Mouse (Mus musculus): Measurements from ENCODE around the gene Axin1. TPM values are rescaled to one million over a fixed set of nuclear protein-coding genes. Genes with fewer than 3 reads are reported as not detected.
A peak's percentile ranks its signal among the peaks of the same experiment; 100 is the strongest.

Axin1 gene
- total RNA-seq, 2 experiments from 2014 or later: 24.0 to 26.2 TPM

- intact Hi-C loops (cut with DNase I): no loop called here
Measured at GRCm38 (mm10) chr17:26116503-26117258, 21.8 kb upstream of the Axin1 start.

GRCm38 (mm10) chr17:26119766-26120710 is 18.4 kb upstream of the Axin1 start:
- intact Hi-C loops (cut with DNase I): no loop called here
- DNase-seq (ENCODE audit: extremely low spot score in 1 of 2, low spot score in 2 of 2): peak in 1 of 2 experiments; percentile 73

More at GRCm38 (mm10) chr17:26116503-26117258, 21.8 kb upstream of the Axin1 start:
- DNase-seq (ENCODE audit: extremely low spot score in 1 of 2, low spot score in 2 of 2): no peak

- intact Hi-C loops (cut with DNase I): no loop called here
- DNase-seq (ENCODE audit: extremely low spot score in 1 of 2, low spot score in 2 of 2): no peak
Measured at GRCm38 (mm10) chr17:26122431-26123140, 15.9 kb upstream of the Axin1 start.

- peak; percentile 92 to 97 for DNase-seq (ENCODE audit: extremely low spot score in 1 of 2, low spot score in 2 of 2)
- intact Hi-C loops (cut with DNase I): no loop called here
Measured at GRCm38 (mm10) chr17:26123267-26123684, 15.2 kb upstream of the Axin1 start, which contains the start of gene Mrpl28. TSS of gene Mrpl28 (plus strand) at chr17:26123500.

GRCm38 (mm10) chr17:26124560-26124959 is 13.9 kb upstream of the Axin1 start:
- DNase-seq (ENCODE audit: extremely low spot score in 1 of 2, low spot score in 2 of 2): no peak
- intact Hi-C loops (cut with DNase I): no loop called here

- intact Hi-C loops (cut with DNase I): no loop called here
- no peak for DNase-seq (ENCODE audit: extremely low spot score in 1 of 2, low spot score in 2 of 2)
Measured at GRCm38 (mm10) chr17:26125226-26125625, 13.3 kb upstream of the Axin1 start.

- intact Hi-C loops (cut with DNase I): no loop called here
- DNase-seq (ENCODE audit: extremely low spot score in 1 of 2, low spot score in 2 of 2): peak in 1 of 2 experiments; percentile 57
Measured at GRCm38 (mm10) chr17:26131062-26131732, 7.3 kb upstream of the Axin1 start.

GRCm38 (mm10) chr17:26131856-26132853 is 6.3 kb upstream of the Axin1 start:
- intact Hi-C loops (cut with DNase I): no loop called here

GRCm38 (mm10) chr17:26137106-26137750 is 1.3 kb upstream of the Axin1 start:
- DNase-seq (ENCODE audit: extremely low spot score in 1 of 2, low spot score in 2 of 2): no peak
- intact Hi-C loops (cut with DNase I): no loop called here

More at GRCm38 (mm10) chr17:26131856-26132853, 6.3 kb upstream of the Axin1 start:
- no peak for DNase-seq (ENCODE audit: extremely low spot score in 1 of 2, low spot score in 2 of 2)

GRCm38 (mm10) chr17:26137751-26138130 is 747 bp upstream of the Axin1 start:
- DNase-seq (ENCODE audit: extremely low spot score in 1 of 2, low spot score in 2 of 2): no peak
- intact Hi-C loops (cut with DNase I): no loop called here

GRCm38 (mm10) chr17:26138901-26139381 is 453 bp downstream of the Axin1 start:
- peak in 1 of 2 experiments; percentile 76 for DNase-seq (ENCODE audit: extremely low spot score in 1 of 2, low spot score in 2 of 2)
- intact Hi-C loops (cut with DNase I): no loop called here

- DNase-seq (ENCODE audit: extremely low spot score in 1 of 2, low spot score in 2 of 2): no peak
- intact Hi-C loops (cut with DNase I): no loop called here
Measured at GRCm38 (mm10) chr17:26142796-26143195, 4.3 kb downstream of the Axin1 start.

- intact Hi-C loops (cut with DNase I): no loop called here
- no peak for DNase-seq (ENCODE audit: extremely low spot score in 1 of 2, low spot score in 2 of 2)
Measured at GRCm38 (mm10) chr17:26143386-26143785, 4.9 kb downstream of the Axin1 start.

- DNase-seq (ENCODE audit: extremely low spot score in 1 of 2, low spot score in 2 of 2): no peak
- intact Hi-C loops (cut with DNase I): no loop called here
Measured at GRCm38 (mm10) chr17:26149056-26149455, 10.6 kb downstream of the Axin1 start.

- intact Hi-C loops (cut with DNase I): no loop called here
- no peak for DNase-seq (ENCODE audit: extremely low spot score in 1 of 2, low spot score in 2 of 2)
Measured at GRCm38 (mm10) chr17:26151886-26152630, 13.6 kb downstream of the Axin1 start.

GRCm38 (mm10) chr17:26162736-26163135 is 24.2 kb downstream of the Axin1 start:
- intact Hi-C loops (cut with DNase I): no loop called here
- DNase-seq (ENCODE audit: extremely low spot score in 1 of 2, low spot score in 2 of 2): no peak

Measured in left cerebral cortex, postnatal 10 days (tissue).